Mouse (Mus musculus) B cell, adult 2 months (primary cell): ENCODE measurements at regions not wholly inside any gene's neighbourhood (a gene's known extent, or its start where the extent isn't known, plus 50 kb on each side); places are given as distances from the start of the nearest gene placed in this dataset.

ENCODE experiments used
- DNase-seq, 2 experiments: peaks; one replicate each; pipeline ENCODE4 v3.0.0; 2022

GRCm38 (mm10) chr1:193672681-193673080 is 302.6 kb upstream of the Camk1g start:
- no peak for DNase-seq

GRCm38 (mm10) chr1:193671816-193672254 is 301.7 kb upstream of the Camk1g start:
- no peak for DNase-seq

- DNase-seq: no peak
Measured at GRCm38 (mm10) chr1:193671046-193671445, 300.9 kb upstream of the Camk1g start.

GRCm38 (mm10) chr1:193670008-193670407 is 299.9 kb upstream of the Camk1g start:
- no peak for DNase-seq

- no peak for DNase-seq
Measured at GRCm38 (mm10) chr1:193668841-193669240, 298.7 kb upstream of the Camk1g start.

GRCm38 (mm10) chr1:193665854-193666253 is 295.8 kb upstream of the Camk1g start:
- no peak for DNase-seq

- DNase-seq: no peak
Measured at GRCm38 (mm10) chr1:193664569-193664968, 294.5 kb upstream of the Camk1g start.

- no peak for DNase-seq
Measured at GRCm38 (mm10) chr1:193663587-193663986, 293.5 kb upstream of the Camk1g start.

- no peak for DNase-seq
Measured at GRCm38 (mm10) chr1:193662166-193662890, 292.2 kb upstream of the Camk1g start.

- DNase-seq: no peak
Measured at GRCm38 (mm10) chr1:193661377-193661776, 291.3 kb upstream of the Camk1g start.

- no peak for DNase-seq
Measured at GRCm38 (mm10) chr1:193655076-193655677, 285.1 kb upstream of the Camk1g start.

- no peak for DNase-seq
Measured at GRCm38 (mm10) chr1:193650275-193650674, 280.2 kb upstream of the Camk1g start.

GRCm38 (mm10) chr1:193649400-193649799 is 279.3 kb upstream of the Camk1g start:
- DNase-seq: no peak

- no peak for DNase-seq
Measured at GRCm38 (mm10) chr1:193647371-193648270, 277.5 kb upstream of the Camk1g start.

- no peak for DNase-seq
Measured at GRCm38 (mm10) chr1:193644506-193644905, 274.4 kb upstream of the Camk1g start.

- no peak for DNase-seq
Measured at GRCm38 (mm10) chr1:193636451-193636850, 266.4 kb upstream of the Camk1g start.

- DNase-seq: no peak
Measured at GRCm38 (mm10) chr1:193632115-193632514, 262.0 kb upstream of the Camk1g start.

- DNase-seq: no peak
Measured at GRCm38 (mm10) chr1:193629887-193630286, 259.8 kb upstream of the Camk1g start.

GRCm38 (mm10) chr1:193626924-193627849 is 257.1 kb upstream of the Camk1g start:
- no peak for DNase-seq

- DNase-seq: no peak
Measured at GRCm38 (mm10) chr1:193625101-193625956, 255.2 kb upstream of the Camk1g start.

GRCm38 (mm10) chr1:193623571-193623970 is 253.5 kb upstream of the Camk1g start:
- DNase-seq: no peak
